Mouse (Mus musculus): ENCODE data around the gene Spdef. TPM values are rescaled to one million over a fixed set of nuclear protein-coding genes. Genes with fewer than 3 reads are reported as not detected.

The Spdef gene
- total RNA-seq, 1 experiment = not detected

GRCm38 (mm10) chr17:27676270-27676669 is 52.5 kb downstream of the Spdef start:
- Histone ChIP-seq H3K4me3 (ENCODE audit: insufficient read depth in 1 of 2, low read depth in 1 of 2, low read length in 2 of 2, poor library complexity in 1 of 2, severe bottlenecking in 1 of 2) (no peak overlapping the region), H3K27ac (ENCODE audit: insufficient read depth, low read depth, low read length, poor library complexity, severe bottlenecking) (no peak overlapping the region), H3K9me3 (ENCODE audit: control insufficient read depth, insufficient read depth, low read depth, low read length) (no peaks in the 10 kb centered on the region), H3K36me3 (ENCODE audit: control insufficient read depth, insufficient read depth, low read length, poor library complexity, severe bottlenecking) (no peaks in the 10 kb centered on the region), H3K9ac (ENCODE audit: insufficient read depth, low read depth, low read length, poor library complexity, severe bottlenecking) (no peak overlapping the region), H3K4me1 (ENCODE audit: control insufficient read depth in 2 of 2, insufficient read depth in 2 of 2, low read length in 2 of 2, poor library complexity in 1 of 2) (peaks cover 2 to 24% of the 10 kb centered on the region in 2 experiments; a peak in 3 of 4 replicates)
- no peak for DNase-seq (ENCODE audit: low read depth, low spot score)
- no peak for TF ChIP-seq CHD2 (IDR thresholded peaks at IDR 0.05; ENCODE audit: low read depth, low read length)
- no peak for TF ChIP-seq MAFK (IDR thresholded peaks at IDR 0.05; ENCODE audit: insufficient read depth, low read depth, low read length)
- no peak for TF ChIP-seq ZNF384 (IDR thresholded peaks at IDR 0.05; ENCODE audit: low read depth, low read length)
- no peak for TF ChIP-seq HCFC1 (IDR thresholded peaks at IDR 0.05; ENCODE audit: borderline replicate concordance, insufficient read depth, low read length)
- TF ChIP-seq ZC3H11A (IDR thresholded peaks at IDR 0.05; ENCODE audit: borderline replicate concordance, low read depth, low read length) = no peak
- in situ Hi-C loops (cut with MboI; ENCODE audit: low sequenced_read_pairs in 2 of 2, unreplicated experiment in 2 of 2) = no loop called here

- peak; percentile 56 for DNase-seq (ENCODE audit: low read depth, low spot score)
- TF ChIP-seq ZC3H11A (IDR thresholded peaks at IDR 0.05; ENCODE audit: borderline replicate concordance, low read depth, low read length) (no peak), ZNF384 (IDR thresholded peaks at IDR 0.05; ENCODE audit: low read depth, low read length) (no peak)
- Histone ChIP-seq H3K27ac (ENCODE audit: insufficient read depth, low read depth, low read length, poor library complexity, severe bottlenecking) (peak overlapping the region; percentile 51; the same call in 1 of the 2 replicates), H3K9me3 (ENCODE audit: control insufficient read depth, insufficient read depth, low read depth, low read length) (no peaks in the 10 kb centered on the region), H3K9ac (ENCODE audit: insufficient read depth, low read depth, low read length, poor library complexity, severe bottlenecking) (no peak overlapping the region), H3K36me3 (ENCODE audit: control insufficient read depth, insufficient read depth, low read length, poor library complexity, severe bottlenecking) (no peaks in the 10 kb centered on the region), H3K4me1 (ENCODE audit: control insufficient read depth in 2 of 2, insufficient read depth in 2 of 2, low read length in 2 of 2, poor library complexity in 1 of 2) (peaks cover 2 to 26% of the 10 kb centered on the region in 2 experiments; a peak in 3 of 4 replicates), H3K4me3 (ENCODE audit: insufficient read depth in 1 of 2, low read depth in 1 of 2, low read length in 2 of 2, poor library complexity in 1 of 2, severe bottlenecking in 1 of 2) (no peak overlapping the region)
- in situ Hi-C loops (cut with MboI; ENCODE audit: low sequenced_read_pairs in 2 of 2, unreplicated experiment in 2 of 2) = no loop called here
These were observed 53.3 kb downstream of the Spdef start for GRCm38 (mm10) chr17:27675453-27675852.

GRCm38 (mm10) chr17:27673945-27674344 is 54.8 kb downstream of the Spdef start:
- no peaks in the 10 kb centered on the region for H3K36me3 ChIP-seq (ENCODE audit: control insufficient read depth, insufficient read depth, low read length, poor library complexity, severe bottlenecking)
- no peaks in the 10 kb centered on the region for H3K9me3 ChIP-seq (ENCODE audit: control insufficient read depth, insufficient read depth, low read depth, low read length)
- TF ChIP-seq ZC3H11A (IDR thresholded peaks at IDR 0.05; ENCODE audit: borderline replicate concordance, low read depth, low read length) = no peak
- no peak for TF ChIP-seq ZNF384 (IDR thresholded peaks at IDR 0.05; ENCODE audit: low read depth, low read length)
- TF ChIP-seq MAFK (IDR thresholded peaks at IDR 0.05; ENCODE audit: insufficient read depth, low read depth, low read length) = no peak
- no peak for TF ChIP-seq HCFC1 (IDR thresholded peaks at IDR 0.05; ENCODE audit: borderline replicate concordance, insufficient read depth, low read length)
- TF ChIP-seq CHD2 (IDR thresholded peaks at IDR 0.05; ENCODE audit: low read depth, low read length) = no peak
- H3K4me3 ChIP-seq (ENCODE audit: insufficient read depth in 1 of 2, low read depth in 1 of 2, low read length in 2 of 2, poor library complexity in 1 of 2, severe bottlenecking in 1 of 2) = no peak overlapping the region
- in situ Hi-C loops (cut with MboI; ENCODE audit: low sequenced_read_pairs in 2 of 2, unreplicated experiment in 2 of 2) = no loop called here
- no peak for DNase-seq (ENCODE audit: low read depth, low spot score)
- H3K9ac ChIP-seq (ENCODE audit: insufficient read depth, low read depth, low read length, poor library complexity, severe bottlenecking) = no peak overlapping the region
- H3K27ac ChIP-seq (ENCODE audit: insufficient read depth, low read depth, low read length, poor library complexity, severe bottlenecking) = no peak overlapping the region
- H3K4me1 ChIP-seq (ENCODE audit: control insufficient read depth in 2 of 2, insufficient read depth in 2 of 2, low read length in 2 of 2, poor library complexity in 1 of 2) = peaks cover 2 to 18% of the 10 kb centered on the region in 2 experiments; a peak in 3 of 4 replicates

- peaks cover 4 to 24% of the 10 kb centered on the region in 2 experiments; a peak in 3 of 4 replicates for H3K4me1 ChIP-seq (ENCODE audit: control insufficient read depth in 2 of 2, insufficient read depth in 2 of 2, low read length in 2 of 2, poor library complexity in 1 of 2)
- H3K36me3 ChIP-seq (ENCODE audit: control insufficient read depth, insufficient read depth, low read length, poor library complexity, severe bottlenecking) = no peaks in the 10 kb centered on the region
- no peak overlapping the region for H3K4me3 ChIP-seq (ENCODE audit: insufficient read depth in 1 of 2, low read depth in 1 of 2, low read length in 2 of 2, poor library complexity in 1 of 2, severe bottlenecking in 1 of 2)
- H3K9ac ChIP-seq (ENCODE audit: insufficient read depth, low read depth, low read length, poor library complexity, severe bottlenecking) = no peak overlapping the region
- DNase-seq (ENCODE audit: low read depth, low spot score) = no peak
- TF ChIP-seq ZC3H11A (IDR thresholded peaks at IDR 0.05; ENCODE audit: borderline replicate concordance, low read depth, low read length) (no peak), CHD2 (IDR thresholded peaks at IDR 0.05; ENCODE audit: low read depth, low read length) (no peak), ZNF384 (IDR thresholded peaks at IDR 0.05; ENCODE audit: low read depth, low read length) (no peak), HCFC1 (IDR thresholded peaks at IDR 0.05; ENCODE audit: borderline replicate concordance, insufficient read depth, low read length) (no peak), MAFK (IDR thresholded peaks at IDR 0.05; ENCODE audit: insufficient read depth, low read depth, low read length) (no peak)
- in situ Hi-C loops (cut with MboI; ENCODE audit: low sequenced_read_pairs in 2 of 2, unreplicated experiment in 2 of 2) = no loop called here
- H3K9me3 ChIP-seq (ENCODE audit: control insufficient read depth, insufficient read depth, low read depth, low read length) = no peaks in the 10 kb centered on the region
- H3K27ac ChIP-seq (ENCODE audit: insufficient read depth, low read depth, low read length, poor library complexity, severe bottlenecking) = peak overlapping the region; percentile 68; the same call in 1 of the 2 replicates
These were observed 57.0 kb downstream of the Spdef start for GRCm38 (mm10) chr17:27671720-27672119.

Other genes with a start within 250 kb of the Spdef start
- gene Grm4, start 207.6 kb downstream of the Spdef start, total RNA-seq (2012; rRNA removed) = 0.49 and 0.74 TPM in 2 replicates
- 142 and 175 TPM in 2 replicates for gene Hmga1, start 172.5 kb downstream of the Spdef start, total RNA-seq (2012; rRNA removed)
- gene AI413582, start 163.2 kb downstream of the Spdef start, total RNA-seq (2012; rRNA removed) = 6.8 and 9.2 TPM in 2 replicates
- 79.9 and 97.9 TPM in 2 replicates for gene Nudt3, start 105.5 kb downstream of the Spdef start, total RNA-seq (2012; rRNA removed)
- not detected in 2 replicates for gene RPS10-NUDT3, start 93.7 kb downstream of the Spdef start, total RNA-seq (2012; rRNA removed)
- 1,842 and 2,049 TPM in 2 replicates for gene Rps10, start 92.3 kb downstream of the Spdef start, total RNA-seq (2012; rRNA removed)
- 7.9 and 8.8 TPM in 2 replicates for gene Pacsin1, start 73.4 kb downstream of the Spdef start, total RNA-seq (2012; rRNA removed)
- 53.8 and 68.4 TPM in 2 replicates for gene D17Wsu92e, start 91.7 kb upstream of the Spdef start, total RNA-seq (2012; rRNA removed)
- 120 and 185 TPM in 2 replicates for gene Snrpc, start 109.2 kb upstream of the Spdef start, total RNA-seq (2012; rRNA removed)
- 16.5 and 21.4 TPM in 2 replicates for gene Uhrf1bp1, start 127.5 kb upstream of the Spdef start, total RNA-seq (2012; rRNA removed)
- gene Anks1, start 180.4 kb upstream of the Spdef start, total RNA-seq (2012; rRNA removed) = 20.9 and 24.7 TPM in 2 replicates
- gene Taf11, start 180.9 kb upstream of the Spdef start, total RNA-seq (2012; rRNA removed) = 25.5 and 35.8 TPM in 2 replicates

Data from ES-E14 (cell line).